Mouse (Mus musculus) layer of hippocampus, adult 9-11 months (tissue): Measurements from ENCODE around the gene Arhgef2.

Experiments used
- DNase-seq: peaks from one replicate; pipeline ENCODE4 v3.0.0; 2022

The Arhgef2 gene

DNA sequence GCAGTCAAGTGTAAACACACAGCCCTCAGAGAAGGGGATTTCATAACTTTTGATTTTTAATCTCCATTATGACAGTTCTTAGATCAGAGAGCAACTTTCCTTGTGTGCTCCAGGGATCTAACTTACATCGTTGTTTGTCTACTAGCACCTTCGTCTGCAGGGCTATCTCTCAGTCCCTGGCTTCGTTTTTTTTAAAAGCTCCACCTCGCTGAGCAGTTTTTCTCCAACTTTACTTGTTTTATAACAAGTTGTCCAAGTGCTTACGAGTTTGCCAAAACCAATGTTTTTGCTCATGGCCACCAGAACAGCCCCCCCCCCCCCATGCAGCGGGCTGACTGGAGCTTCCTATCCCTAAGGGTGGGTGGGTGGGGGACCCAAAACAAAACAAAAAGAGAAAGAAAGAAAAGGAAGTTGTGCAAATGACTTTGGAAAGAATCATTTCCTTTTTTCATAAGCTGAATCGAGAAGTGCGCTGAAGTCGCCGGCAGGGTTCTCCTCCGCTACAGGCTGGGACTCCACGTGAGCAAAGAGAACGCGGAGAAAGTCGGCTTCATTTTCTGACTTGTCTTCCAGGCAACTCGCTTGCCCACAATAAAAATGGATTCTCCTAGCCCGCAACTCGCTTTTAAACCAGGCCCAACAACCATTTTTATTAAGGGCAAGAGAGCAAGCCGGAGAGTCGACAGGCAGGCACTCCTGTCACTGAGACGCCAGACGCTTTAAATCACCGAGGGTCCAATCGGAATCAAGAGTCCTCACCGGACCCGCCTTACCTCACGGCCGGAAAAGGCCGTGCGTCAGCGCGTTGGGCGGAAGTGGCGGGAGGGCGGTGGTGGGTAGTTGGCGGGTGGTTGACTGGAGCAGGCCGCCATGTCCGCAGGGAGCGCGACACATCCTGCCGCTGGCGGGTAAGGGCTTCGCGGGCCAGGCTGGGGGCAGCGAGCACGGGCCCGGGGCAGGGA is 79.5 kb downstream of the Arhgef2 start, which contains the start of gene Khdc4:
Khdc4 (plus strand) TSS at position 824 of the 962 bp plus-strand sequence.
- peak; percentile 98 for DNase-seq

DNA sequence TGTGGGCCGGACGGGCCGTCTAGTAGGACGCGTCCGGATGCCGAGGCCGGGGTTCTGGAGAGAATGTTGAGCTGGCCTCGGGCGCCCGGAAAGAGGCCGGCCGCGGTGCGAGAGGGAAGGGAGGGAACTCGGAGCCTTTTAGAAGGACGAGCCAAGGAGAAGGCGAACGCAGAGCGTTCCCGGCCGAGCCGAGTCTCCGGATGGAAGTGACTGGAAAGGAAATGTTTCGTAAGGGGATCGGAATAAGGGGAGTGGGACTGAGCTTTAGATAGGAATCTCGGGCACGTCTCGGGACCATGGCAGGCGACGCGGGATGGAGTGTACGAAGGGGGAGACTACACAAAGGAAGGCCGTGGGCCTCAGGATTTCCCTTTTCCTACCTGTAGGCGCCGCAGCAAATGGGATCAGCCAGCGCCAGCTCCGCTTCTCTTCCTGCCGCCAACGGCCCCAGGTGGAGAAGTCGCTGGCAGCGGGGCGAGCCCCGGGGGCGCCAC is 80.2 kb downstream of the Arhgef2 start:
- peak; percentile 22 for DNase-seq

DNA sequence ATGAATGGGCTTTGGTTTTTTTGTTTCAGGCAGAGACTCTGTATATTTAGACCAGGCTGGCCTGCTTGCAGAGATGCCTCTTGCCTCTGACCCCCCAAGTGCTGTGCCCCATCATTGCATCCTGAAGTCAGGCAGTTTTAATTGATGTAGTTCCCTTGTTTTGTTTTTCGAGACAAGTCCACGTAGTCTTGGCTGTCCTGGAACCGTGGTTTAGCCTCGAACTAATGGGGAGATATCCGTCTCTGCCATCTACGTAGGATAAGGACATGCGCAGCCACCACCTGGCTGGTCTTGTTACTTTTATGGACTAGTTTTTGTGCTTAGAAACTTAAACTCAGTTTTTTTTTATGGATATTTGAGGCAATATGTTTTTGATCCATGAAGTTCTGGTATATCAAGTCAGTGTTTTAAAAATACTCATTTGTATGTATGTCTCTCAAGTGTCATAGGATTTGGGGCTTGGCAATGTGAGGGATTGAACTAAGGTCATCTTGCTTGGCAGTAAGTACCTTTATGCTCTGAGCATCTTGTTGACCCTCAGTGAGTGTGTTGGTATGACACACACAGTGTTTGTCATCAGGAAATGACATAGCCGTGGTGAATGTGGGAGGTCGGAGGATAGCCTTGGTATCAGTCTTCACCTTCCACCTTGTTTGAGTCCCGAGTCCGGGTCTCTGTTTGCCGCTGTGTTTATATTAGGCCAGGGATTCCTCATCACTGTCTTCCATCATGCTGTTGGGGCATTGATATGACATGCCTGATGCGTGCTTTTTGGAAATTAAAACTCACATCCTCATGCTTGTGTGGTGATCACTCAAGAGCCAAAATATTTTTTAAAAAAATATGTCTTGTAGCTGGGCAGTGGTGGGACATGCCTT is 81.2 kb downstream of the Arhgef2 start:
- no peak for DNase-seq

DNA sequence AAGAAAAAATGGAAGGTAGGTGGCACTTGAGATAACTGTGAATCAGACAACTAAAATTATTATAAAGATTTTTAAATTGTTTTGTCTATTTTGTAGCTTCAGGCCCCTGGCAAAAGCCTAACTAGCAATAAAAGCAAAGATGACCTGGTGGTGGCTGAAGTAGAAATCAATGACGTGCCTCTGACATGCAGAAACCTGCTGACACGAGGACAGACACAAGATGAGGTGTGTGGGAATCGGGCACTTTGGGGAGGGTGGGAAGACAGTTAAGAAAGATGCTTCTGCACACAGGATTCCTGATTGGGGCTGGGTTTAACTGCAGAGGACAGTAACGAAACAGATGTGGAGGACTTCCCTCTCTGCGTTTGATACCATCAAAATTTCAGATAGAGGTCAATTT is 83.3 kb downstream of the Arhgef2 start:
- DNase-seq = no peak

DNA sequence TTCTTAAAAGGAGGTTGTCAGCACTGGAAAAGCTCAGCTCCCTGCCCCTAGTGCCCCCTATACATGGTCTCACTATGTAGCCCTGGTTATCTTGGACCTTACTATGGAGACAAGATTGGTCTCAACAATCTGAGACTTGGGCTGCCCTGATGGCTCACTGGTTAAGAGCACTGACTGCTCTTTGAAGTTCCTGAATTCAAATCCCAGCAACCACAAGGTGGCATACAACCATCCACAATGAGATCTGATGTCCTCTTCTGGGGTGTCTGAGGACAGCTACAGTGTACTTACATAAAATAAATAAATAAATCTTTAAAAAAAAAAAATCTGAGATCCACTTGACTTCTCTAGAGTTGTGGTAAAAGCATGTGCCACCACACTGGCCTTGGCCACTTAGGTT is 89.8 kb downstream of the Arhgef2 start:
- no peak for DNase-seq
